Mouse (Mus musculus): ENCODE results near the gene Klhl33.
"Not testable (repeated sequence)": the region's sequence is repeated elsewhere in the genome, so short reads cannot be mapped to it uniquely, and the experiment has no call there.

The Klhl33 gene

DNA sequence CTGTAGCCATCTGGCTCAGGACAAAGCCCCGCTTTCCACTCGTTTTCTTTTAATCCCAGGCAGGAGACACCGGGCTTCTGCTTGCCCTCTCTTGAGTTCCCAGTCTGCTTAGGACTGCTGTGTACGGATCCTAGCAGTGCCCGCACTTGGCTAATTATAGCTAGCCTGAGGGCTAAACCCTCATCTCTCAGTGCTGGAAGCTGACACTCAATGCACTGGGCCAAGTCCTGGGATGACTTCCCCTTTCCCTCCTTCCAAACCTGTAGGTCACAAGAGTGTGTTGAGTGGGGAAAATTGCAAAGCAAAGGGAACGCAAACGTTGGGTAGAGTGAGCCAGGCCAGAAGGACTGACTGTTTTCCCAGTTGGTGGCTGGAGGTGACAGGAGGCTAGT, at the start of gene Klhl33:
Gene Klhl33, minus strand, starts transcription at position 134 of the 392 bp plus-strand sequence.
- DNase-seq (ENCODE audit: low spot score): no peak

GRCm38 (mm10) chr14:50945526-50945925, 48.2 kb upstream of the Klhl33 start:
- not testable (repeated sequence) for DNase-seq (ENCODE audit: low spot score)

GRCm38 (mm10) chr14:50945081-50945480, 47.8 kb upstream of the Klhl33 start:
- not testable (repeated sequence) for DNase-seq (ENCODE audit: low spot score)

GRCm38 (mm10) chr14:50944668-50945033, 47.3 kb upstream of the Klhl33 start:
- not testable (repeated sequence) for DNase-seq (ENCODE audit: low spot score)

DNA sequence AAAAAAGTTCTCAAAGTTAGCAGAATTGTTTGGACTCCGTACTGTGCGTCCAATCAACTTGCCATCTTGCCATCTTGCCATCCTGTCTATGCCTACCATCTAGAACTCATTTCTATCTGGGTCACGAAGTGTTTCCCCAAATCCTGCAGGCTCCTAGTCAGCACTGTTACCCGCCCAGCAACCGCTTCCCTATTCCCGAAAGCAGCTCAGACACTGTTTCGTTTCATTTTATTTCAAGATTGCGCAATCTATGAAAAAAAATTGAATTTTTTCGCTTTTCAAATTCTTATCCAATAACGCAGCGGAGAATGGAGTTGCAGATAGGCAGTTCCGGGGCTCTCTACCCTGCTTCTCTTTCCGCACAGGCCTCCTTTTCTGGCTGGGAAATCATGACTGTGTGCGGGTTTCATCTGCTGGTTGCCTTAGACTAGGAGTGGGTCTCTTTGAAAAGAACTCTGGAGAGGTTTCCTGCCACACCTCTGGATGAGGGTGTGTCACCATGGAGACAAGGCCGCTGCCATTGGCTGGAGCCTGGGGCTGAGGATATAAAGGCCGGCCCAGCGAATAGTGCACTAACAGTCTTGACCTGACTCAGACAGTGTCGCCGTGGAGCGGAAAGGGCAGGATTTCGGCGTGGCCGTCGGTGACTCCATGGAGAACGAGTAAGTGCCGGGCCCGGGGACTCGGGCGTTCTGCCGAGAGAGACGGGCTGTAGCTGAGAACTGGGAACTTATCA, 46.8 kb upstream of the Klhl33 start, which contains the start of gene Gm49342:
Gene Gm49342, plus strand, starts transcription at position 586 of the 736 bp plus-strand sequence.
- DNase-seq (ENCODE audit: low spot score): peak; percentile 88

- DNase-seq (ENCODE audit: low spot score): no peak
Observed at GRCm38 (mm10) chr14:50938940-50939339, 41.6 kb upstream of the Klhl33 start.

DNA sequence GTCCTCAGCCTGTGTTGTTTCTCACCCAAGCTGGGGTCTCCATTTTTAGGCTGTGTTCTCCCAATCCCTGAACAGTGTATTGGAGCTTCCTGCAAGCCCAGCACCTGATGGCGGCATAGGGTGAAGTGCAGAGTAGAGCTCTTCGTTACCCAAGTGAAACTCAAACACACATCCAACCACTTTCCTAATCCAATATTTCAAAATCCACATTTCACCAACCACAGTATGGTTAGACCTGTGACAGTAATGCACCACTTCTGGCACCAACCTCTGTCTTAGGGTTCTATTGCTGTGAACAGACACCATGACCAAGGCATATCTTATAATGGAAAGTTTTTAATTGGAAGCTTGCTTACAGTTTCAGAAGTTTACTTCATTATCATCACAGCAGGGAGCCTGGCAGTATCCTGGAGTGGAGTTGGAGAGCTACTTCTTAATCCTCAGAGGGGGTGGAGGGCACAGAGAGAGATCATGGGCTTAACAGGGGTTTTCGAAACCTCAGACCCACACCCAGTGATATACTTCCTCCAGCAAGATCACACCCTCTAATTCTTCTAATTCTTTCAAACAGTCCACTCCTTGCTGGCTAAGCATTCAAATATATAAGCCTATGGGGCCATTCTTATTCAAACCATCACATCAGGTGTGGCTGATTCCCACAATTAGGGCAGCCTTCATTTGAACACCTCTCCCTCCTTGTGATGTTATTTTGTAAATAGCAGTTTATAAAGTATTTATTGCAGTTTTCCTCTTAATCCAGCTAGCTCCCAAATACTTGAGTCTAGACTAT, 41.0 kb upstream of the Klhl33 start:
- DNase-seq (ENCODE audit: low spot score): no peak

DNA sequence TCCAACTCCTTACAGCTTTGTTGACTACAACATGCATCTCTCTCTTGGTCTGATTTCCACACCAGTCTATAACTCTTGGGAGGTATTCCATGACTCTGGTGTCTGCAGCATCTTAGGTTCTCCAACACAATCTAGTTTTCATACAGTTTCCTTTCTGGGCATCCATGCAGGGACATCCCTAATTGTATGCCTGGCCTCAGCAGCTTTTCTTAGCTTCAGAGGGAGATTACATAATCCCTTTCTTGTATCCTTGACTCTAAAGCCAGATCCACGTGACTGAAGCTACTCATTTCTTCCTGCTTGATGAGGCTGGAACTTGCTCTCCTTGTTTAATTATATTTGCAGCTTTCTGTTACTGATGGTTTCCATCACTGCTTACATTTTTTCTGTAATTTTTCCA, 39.3 kb upstream of the Klhl33 start:
- no peak for DNase-seq (ENCODE audit: low spot score)

GRCm38 (mm10) chr14:50931493-50932020, 34.2 kb upstream of the Klhl33 start:
- no peak for DNase-seq (ENCODE audit: low spot score)

GRCm38 (mm10) chr14:50930754-50931492, 33.6 kb upstream of the Klhl33 start, which contains the start of the genes Pip4p1 and Pnp:
Gene Pip4p1, minus strand, starts transcription at chr14:50930856.
Gene Pnp, plus strand, starts transcription at chr14:50931082.
- peak; percentile 99 for DNase-seq (ENCODE audit: low spot score)

GRCm38 (mm10) chr14:50930377-50930753, 33.1 kb upstream of the Klhl33 start:
- peak; percentile 85 for DNase-seq (ENCODE audit: low spot score)

- no peak for DNase-seq (ENCODE audit: low spot score)
Observed at GRCm38 (mm10) chr14:50929951-50930350, 32.6 kb upstream of the Klhl33 start.

DNA sequence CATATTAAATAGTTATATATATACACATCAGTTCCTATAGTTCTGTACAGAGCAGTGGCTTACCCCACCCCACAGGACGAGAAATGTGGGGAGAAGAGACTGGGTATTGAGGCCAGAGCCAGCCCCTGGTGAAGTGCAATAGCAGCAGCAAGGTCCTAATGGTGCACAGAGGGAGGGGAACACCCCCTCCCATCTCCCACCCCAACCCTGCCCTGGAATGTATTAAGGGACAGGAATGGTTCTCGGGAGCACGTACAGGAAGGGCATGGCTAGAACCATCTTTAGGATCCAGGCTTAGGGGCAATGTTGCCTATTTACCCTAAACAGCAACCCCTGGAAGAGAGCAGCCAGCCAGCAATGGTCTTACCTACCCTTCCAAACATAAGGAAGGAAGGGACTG, 30.1 kb upstream of the Klhl33 start:
- no peak for DNase-seq (ENCODE audit: low spot score)

DNA sequence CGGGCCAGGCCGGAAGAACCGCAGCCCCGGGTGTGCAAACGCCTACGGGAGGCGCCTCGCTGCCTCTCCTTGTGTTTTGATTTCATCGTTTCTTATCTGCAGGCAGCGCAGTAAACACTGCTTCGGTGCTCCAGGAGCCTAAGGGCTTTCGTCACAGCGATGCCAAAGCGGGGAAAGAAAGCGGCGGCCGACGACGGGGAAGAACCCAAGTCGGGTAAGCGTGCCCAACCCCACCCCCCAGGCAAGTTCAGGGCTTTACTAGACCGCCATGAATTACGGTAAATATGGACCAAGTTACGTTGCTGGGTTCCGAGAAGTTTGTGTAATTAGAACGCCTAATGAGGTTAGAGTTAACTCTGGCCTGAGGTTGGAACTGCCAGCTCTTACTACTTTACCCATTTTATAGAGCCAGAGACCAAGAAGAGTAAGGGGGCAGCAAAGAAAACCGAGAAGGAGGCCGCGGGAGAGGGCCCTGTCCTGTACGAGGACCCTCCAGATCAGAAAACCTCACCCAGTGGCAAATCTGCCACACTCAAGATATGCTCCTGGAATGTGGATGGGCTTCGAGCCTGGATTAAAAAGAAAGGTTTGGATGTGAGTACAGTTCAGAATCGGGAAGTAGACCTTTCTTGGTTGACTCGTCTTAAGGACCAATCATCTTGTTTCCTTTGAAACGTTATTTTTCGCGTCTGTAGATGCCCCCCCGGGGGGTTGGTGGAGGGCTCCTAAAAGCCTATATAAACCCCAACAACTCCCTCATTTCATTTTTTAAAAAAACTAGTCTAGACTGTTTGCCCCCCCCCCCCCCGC, 28.0 kb upstream of the Klhl33 start:
- no peak for DNase-seq (ENCODE audit: low spot score)

DNA sequence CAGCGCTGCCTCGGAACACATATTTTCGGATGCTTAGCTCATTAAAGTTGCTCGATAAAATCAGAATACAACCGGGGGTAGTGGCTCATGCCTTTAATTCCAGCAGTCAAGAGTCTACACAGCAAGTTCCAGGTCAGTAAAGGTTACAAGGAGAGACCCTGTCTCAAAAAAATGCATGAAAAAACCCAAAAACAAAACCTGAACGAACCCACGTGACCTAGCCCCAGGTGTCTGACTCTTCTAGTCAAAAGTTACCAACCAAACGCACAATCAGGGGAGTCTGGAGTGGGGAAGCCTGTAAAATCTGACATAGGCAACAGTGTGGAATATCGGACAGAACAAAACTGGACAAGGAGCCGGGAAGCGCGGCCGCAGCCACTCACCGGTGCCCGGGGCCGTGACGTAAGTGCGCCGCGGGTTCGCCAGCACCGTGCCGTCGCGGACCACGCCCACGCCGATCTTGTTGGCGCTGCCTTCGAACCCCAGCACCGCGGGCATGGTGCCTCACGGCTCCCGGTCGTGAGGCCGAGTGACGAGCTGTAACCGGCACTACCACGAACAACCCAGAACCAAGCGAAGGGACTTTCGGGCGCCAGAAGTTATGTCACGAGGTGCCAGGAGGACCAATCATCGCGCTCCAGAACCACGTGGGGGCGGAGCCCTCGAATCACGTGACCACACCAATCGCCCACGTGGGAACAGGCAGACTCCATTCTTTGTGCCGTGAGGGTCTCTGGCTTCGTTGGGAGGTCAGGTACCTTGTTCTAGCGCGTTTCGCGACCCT, 27.2 kb upstream of the Klhl33 start, which contains the start of the genes Osgep and Apex1:
Gene Osgep, minus strand, starts transcription at position 613 of the 784 bp plus-strand sequence.
Gene Apex1, plus strand, starts transcription at position 688 of the 784 bp plus-strand sequence.
- DNase-seq (ENCODE audit: low spot score): peak; percentile 95

DNA sequence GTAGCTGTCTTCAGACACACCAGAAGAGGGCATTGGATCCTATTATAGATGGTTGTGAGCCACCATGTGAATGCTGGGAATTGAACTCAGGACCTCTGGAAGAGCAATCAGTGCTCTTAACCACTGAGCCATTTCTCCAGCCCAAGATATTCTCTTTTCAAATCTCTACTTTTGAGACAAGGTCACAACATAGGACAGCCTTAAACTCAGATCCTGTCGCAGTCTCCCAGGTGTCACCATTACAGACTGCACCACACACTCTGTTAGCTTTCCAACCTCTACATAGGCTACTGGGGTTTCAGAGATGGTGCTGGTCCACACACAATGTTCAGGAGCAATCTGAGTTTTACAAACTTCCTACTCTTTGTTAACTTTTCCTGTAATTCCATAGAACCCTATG, 26.1 kb upstream of the Klhl33 start:
- not testable (repeated sequence) for DNase-seq (ENCODE audit: low spot score)

- DNase-seq (ENCODE audit: low spot score): no peak
Observed at GRCm38 (mm10) chr14:50911356-50911755, 14.0 kb upstream of the Klhl33 start.

DNA sequence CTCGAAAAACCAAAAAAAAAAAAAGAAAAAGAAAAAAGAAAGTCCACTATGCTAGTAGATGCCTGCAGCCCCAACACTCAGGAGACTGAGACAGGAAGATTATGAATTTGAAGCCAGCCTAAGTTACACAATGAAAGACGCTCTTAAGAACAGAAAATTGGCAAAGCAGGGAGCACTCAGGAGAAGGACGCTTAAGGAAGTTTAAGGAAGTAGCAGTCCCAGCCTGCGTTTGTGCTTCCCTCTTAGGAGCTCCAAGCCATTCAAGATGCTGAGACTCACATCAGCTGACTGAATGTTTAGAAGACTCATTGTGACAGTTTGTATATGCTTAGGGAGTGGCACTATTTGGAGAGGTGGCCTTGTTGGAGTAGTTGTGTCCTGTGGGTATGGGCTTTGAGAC, 10.8 kb upstream of the Klhl33 start:
- DNase-seq (ENCODE audit: low spot score): no peak

DNA sequence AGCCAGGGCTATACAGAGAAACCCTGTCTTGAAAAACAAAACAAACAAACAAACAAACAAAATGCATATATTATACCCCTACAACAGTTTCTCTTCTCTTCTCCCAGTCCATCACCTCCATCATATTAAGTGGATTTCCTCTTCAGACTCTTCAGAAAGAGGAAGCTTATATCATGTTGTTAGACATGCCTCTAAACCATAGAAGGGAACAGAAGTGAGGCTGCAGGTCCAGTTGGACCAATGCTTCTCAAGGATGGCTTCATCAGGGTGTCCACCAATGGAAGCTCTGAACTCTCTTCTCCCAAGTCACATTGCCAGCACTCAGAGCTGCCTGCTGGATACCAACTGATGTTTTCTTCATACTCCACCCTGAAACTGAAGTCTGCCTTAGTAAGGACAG, 8.0 kb upstream of the Klhl33 start:
- DNase-seq (ENCODE audit: low spot score): not testable (repeated sequence)

DNA sequence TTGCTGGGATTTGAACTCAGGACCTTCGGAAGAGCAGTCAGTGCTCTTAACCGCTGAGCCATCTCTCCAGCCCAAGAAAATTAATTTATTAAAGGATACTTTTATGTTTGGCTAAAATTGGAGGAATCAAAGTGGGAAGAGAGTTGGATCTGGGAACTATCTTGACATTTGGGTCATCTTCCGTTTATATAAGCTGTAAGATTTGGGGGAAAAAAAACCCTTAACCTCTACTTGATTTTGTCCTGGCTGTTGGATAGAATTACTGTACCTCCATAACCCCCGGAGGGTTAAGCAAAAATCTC, 7.5 kb upstream of the Klhl33 start:
- DNase-seq (ENCODE audit: low spot score): no peak

Measured in testis, postnatal 14 days (tissue).